Mouse (Mus musculus) ES-E14 (cell line): Measurements from ENCODE around the gene Usp29. TPM values are rescaled to one million over a fixed set of nuclear protein-coding genes. Genes with fewer than 3 reads are reported as not detected.

Experiments used
- DNase-seq: peaks from one replicate; pipeline ENCODE4 v3.0.0-alpha.2; 2013; ENCODE audit warnings: low read depth, low spot score
- H3K27ac ChIP-seq: 2 replicates; pipeline ENCODE4 v1.5.1; 2012; ENCODE audit warnings: low read depth, mild to moderate bottlenecking, low read length, moderate library complexity, mixed read lengths; ENCODE audit not compliant: poor library complexity, insufficient read depth, severe bottlenecking
- H3K36me3 ChIP-seq: 2 replicates; pipeline ENCODE4 v1.6.1; 2012; ENCODE audit warnings: mild to moderate bottlenecking, low read length, moderate library complexity, mixed read lengths; ENCODE audit not compliant: control insufficient read depth, poor library complexity, insufficient read depth, severe bottlenecking
- H3K4me1 ChIP-seq, 2 experiments: fragments of 150-350 bp in 1 of 2; sonication (generic) in 1 of 2; 2 replicates each; pipeline ENCODE4 v1.6.1; 2012; ENCODE audit warnings: low read length in 2 of 2, mild to moderate bottlenecking in 1 of 2, mixed read lengths in 1 of 2; ENCODE audit not compliant: control insufficient read depth in 2 of 2, insufficient read depth in 2 of 2, poor library complexity in 1 of 2
- H3K4me3 ChIP-seq, 2 experiments: fragments of 150-350 bp in 1 of 2; sonication (generic) in 1 of 2; 2 replicates each; pipeline ENCODE4 v1.5.1; 2012; ENCODE audit warnings: low read length in 2 of 2, low read depth in 1 of 2, mild to moderate bottlenecking in 1 of 2, mixed read lengths in 1 of 2; ENCODE audit not compliant: insufficient read depth in 1 of 2, poor library complexity in 1 of 2, severe bottlenecking in 1 of 2
- H3K9ac ChIP-seq: 2 replicates; pipeline ENCODE4 v1.6.1; 2012; ENCODE audit warnings: low read depth, mild to moderate bottlenecking, low read length, mixed read lengths; ENCODE audit not compliant: poor library complexity, insufficient read depth, severe bottlenecking
- H3K9me3 ChIP-seq: fragments of 150-350 bp; sonication (generic); 2 replicates; pipeline ENCODE4 v1.6.1; 2012; ENCODE audit warnings: low read depth, mild to moderate bottlenecking, low read length; ENCODE audit not compliant: control insufficient read depth, insufficient read depth
- CHD2 ChIP-seq: IDR thresholded peaks from 2 replicates; pipeline ENCODE4 v1.6.1; 2014; ENCODE audit warnings: mild to moderate bottlenecking, low read depth, low read length, inconsistent platforms
- HCFC1 ChIP-seq: IDR thresholded peaks from 2 replicates; pipeline ENCODE4 v1.6.1; 2012; ENCODE audit warnings: low read length, inconsistent platforms, borderline replicate concordance; ENCODE audit not compliant: insufficient read depth
- MAFK ChIP-seq: IDR thresholded peaks from 2 replicates; pipeline ENCODE4 v1.6.1; 2014; ENCODE audit warnings: mild to moderate bottlenecking, low read depth, low read length, inconsistent platforms; ENCODE audit not compliant: insufficient read depth
- ZC3H11A ChIP-seq: IDR thresholded peaks from 2 replicates; pipeline ENCODE4 v1.6.1; 2012; ENCODE audit warnings: low read depth, mild to moderate bottlenecking, inconsistent platforms, low read length, borderline replicate concordance
- ZNF384 ChIP-seq: IDR thresholded peaks from 2 replicates; pipeline ENCODE4 v1.6.1; 2012; ENCODE audit warnings: low read depth, low read length, inconsistent platforms
- in situ Hi-C, 2 experiments: fragments of 600-800 bp; cut with MboI; formaldehyde crosslinking; loops; one replicate each; pipeline ENCODE4 v1.15.1; 2025; ENCODE audit warnings: low sequenced_read_pairs in 2 of 2, inconsistent platforms in 1 of 2; ENCODE audit not compliant: unreplicated experiment in 2 of 2
- total RNA-seq: library from RNA; depleted of rRNA; stranded (reverse); fragments of 300-350 nt; gene quantifications from 2 replicates; pipeline ENCODE4 v1.2.3, GENCODE M21; 2012

The Usp29 gene
- total RNA-seq, 1 experiment, result 4.5 TPM

DNA sequence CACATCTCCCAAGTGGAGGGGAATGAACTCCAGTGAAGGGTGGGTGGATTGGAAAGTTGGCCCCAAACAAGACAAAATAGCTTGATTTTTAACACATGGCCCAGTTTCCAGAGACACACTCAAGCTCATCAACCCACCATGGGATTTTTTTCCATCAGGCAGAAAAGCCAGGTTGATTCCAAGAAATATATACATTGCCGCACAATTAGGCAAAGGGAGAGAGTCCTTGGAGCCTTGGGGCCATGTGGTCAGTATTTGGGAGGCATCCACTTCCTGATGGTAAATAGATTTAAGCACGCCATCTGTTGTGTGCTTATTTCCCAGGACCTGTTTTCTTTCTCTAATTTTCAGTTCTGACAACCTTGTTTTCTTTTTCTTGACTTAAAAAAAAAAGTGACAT lies 57.7 kb downstream of the Usp29 start:
- H3K9ac ChIP-seq, result no peak overlapping the region
- no peaks in the 10 kb centered on the region for H3K9me3 ChIP-seq
- H3K4me1 ChIP-seq, result peaks cover 0 to 2% of the 10 kb centered on the region in 2 experiments; a peak in 1 of 4 replicates
- H3K36me3 ChIP-seq, result no peaks in the 10 kb centered on the region
- in situ Hi-C loops, result no loop called here
- H3K27ac ChIP-seq, result no peak overlapping the region
- H3K4me3 ChIP-seq, result no peak overlapping the region
- TF ChIP-seq HCFC1 (no peak), MAFK (no peak), ZC3H11A (no peak), ZNF384 (no peak), CHD2 (no peak)
- DNase-seq, result no peak

DNA sequence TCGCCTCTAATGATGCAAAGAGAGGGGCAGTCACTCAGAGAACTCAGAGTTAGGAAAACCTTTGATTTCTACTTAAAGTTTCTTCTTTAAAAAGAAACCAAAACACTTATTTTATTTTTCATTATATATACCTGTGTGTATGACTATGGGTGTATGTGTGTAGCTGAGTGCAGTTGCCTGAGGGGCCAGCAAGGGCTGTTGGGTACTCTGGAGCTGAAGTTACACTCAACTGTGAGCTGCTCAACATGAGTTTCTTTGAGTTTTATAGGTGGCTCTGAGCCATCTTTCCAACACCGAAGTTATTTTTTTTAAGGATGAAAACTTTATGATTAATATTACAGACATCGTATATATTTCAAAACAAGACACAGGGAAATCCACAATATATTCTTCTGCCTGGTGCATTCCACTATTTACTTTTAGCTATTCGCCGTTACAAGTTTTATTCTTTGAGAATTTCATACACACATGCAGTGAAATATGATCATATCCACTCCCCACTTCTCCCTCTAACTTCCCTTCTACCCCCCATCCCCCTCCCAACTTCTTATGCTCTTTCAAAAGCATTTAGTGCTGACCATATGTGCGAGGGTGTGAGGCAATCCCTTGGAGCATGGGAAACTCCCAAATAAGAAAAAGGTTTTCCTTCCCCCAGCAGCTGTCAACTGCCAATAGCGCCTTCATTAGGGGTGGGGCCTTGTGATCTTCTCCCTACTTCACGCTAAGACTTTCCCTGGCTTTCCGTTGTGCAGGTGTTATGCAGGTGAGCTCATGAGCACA lies 61.1 kb downstream of the Usp29 start:
- in situ Hi-C loops, result no loop called here
- no peaks in the 10 kb centered on the region for H3K4me1 ChIP-seq
- H3K9ac ChIP-seq, result no peak overlapping the region
- H3K4me3 ChIP-seq, result no peak overlapping the region
- no peak for DNase-seq
- TF ChIP-seq MAFK (no peak), CHD2 (no peak), ZC3H11A (no peak), ZNF384 (no peak), HCFC1 (no peak)
- no peak overlapping the region for H3K27ac ChIP-seq
- H3K36me3 ChIP-seq, result no peaks in the 10 kb centered on the region
- H3K9me3 ChIP-seq, result no peaks in the 10 kb centered on the region

DNA sequence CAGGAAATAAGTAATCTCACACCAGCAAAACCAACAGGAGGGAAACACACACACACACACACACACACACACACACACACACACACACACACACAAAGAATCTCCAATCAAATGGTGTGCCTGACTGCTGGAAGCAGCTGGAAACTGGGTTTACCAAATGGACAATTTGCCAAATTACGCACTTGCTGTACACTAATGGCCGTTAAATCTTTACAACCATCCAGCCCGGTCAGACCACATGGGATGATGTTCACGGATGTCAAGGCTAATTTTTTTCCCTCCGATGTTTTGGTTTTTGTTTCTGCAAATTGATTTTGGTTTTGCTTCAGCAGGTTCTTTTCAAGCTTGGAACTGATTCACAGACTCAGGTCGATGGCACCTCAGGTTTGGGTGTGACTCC lies 62.9 kb downstream of the Usp29 start:
- H3K9me3 ChIP-seq, result no peaks in the 10 kb centered on the region

DNA sequence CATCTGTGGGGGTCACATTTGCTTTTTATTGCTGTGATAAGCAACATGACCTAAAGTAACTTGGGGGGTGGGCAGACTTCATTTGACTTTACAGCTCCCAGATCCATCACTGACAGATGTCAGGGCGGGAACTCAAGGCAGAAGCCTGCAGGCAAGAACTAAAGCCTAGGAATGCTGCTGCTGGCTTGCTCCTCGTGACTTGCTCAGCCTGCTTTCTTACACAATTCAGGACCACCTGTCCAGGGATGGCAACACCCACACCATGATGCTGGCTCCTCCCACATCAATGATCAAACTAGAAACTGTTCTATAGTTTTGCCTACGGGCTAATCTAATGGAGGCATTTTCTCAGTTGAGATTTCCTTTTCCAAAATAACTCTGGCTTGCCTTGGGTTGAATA lies 63.4 kb downstream of the Usp29 start:
- H3K4me1 ChIP-seq, result no peaks in the 10 kb centered on the region
- in situ Hi-C loops, result no loop called here

More for the DNA sequence above, 62.9 kb downstream of the Usp29 start:
- H3K36me3 ChIP-seq, result no peaks in the 10 kb centered on the region
- no peaks in the 10 kb centered on the region for H3K4me1 ChIP-seq
- in situ Hi-C loops, result no loop called here
- no peak overlapping the region for H3K27ac ChIP-seq
- TF ChIP-seq MAFK (no peak), HCFC1 (no peak), CHD2 (no peak), ZC3H11A (no peak), ZNF384 (no peak)
- H3K9ac ChIP-seq, result no peak overlapping the region
- no peak overlapping the region for H3K4me3 ChIP-seq
- no peak for DNase-seq

DNA sequence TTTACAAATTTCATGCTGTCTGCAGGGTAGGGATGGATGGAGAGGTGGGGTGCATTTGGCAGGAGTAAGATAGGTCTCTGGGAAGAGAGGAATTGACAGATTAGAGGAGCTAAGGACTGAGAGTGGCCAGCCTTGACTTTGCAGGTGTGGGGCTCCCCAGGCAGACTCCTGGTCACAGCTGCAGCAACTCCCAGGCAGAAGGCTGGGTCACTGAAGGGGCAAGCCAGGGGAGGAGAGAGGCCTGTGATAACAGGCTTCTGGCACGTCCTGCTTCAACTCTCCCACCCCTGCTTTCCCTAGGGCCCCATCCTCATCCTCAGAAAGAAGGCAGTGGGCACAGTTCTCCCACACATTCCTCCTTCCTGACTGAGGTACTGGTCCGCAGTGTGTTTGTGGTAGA lies 67.0 kb downstream of the Usp29 start:
- in situ Hi-C loops, result no loop called here
- H3K27ac ChIP-seq, result no peak overlapping the region
- TF ChIP-seq ZNF384 (no peak), CHD2 (no peak), ZC3H11A (no peak), MAFK (no peak), HCFC1 (no peak)

More for the DNA sequence above, 63.4 kb downstream of the Usp29 start:
- no peaks in the 10 kb centered on the region for H3K36me3 ChIP-seq
- DNase-seq, result no peak
- no peak overlapping the region for H3K4me3 ChIP-seq
- TF ChIP-seq CHD2, result no peak
- TF ChIP-seq HCFC1, result no peak
- no peak for TF ChIP-seq ZC3H11A
- no peak for TF ChIP-seq ZNF384
- TF ChIP-seq MAFK, result no peak
- H3K9ac ChIP-seq, result no peak overlapping the region
- H3K27ac ChIP-seq, result no peak overlapping the region
- H3K9me3 ChIP-seq, result no peaks in the 10 kb centered on the region

More for the DNA sequence above, 67.0 kb downstream of the Usp29 start:
- Histone ChIP-seq H3K36me3 (no peaks in the 10 kb centered on the region), H3K9ac (no peak overlapping the region), H3K9me3 (no peaks in the 10 kb centered on the region), H3K4me3 (no peak overlapping the region), H3K4me1 (peaks cover 0 to 2% of the 10 kb centered on the region in 2 experiments; a peak in 1 of 4 replicates)
- no peak for DNase-seq
